Mouse (Mus musculus) embryo, embryonic 11.5 days (tissue): ENCODE results near the gene Erv3.

ENCODE experiments used
- DNase-seq: peaks from one replicate; pipeline ENCODE4 v3.0.0-alpha.2; 2012; ENCODE audit warnings: low read depth, low spot score

Erv3 gene

GRCm38 (mm10) chr2:131859721-131860120, at the start of gene Erv3:
TSS of gene Erv3 (minus strand) at chr2:131859747.
- no peak for DNase-seq

GRCm38 (mm10) chr2:131908906-131909305, 49.4 kb upstream of the Erv3 start:
- DNase-seq: no peak

- no peak for DNase-seq
These were observed 48.9 kb upstream of the Erv3 start for GRCm38 (mm10) chr2:131908351-131908861.

GRCm38 (mm10) chr2:131907311-131907710, 47.8 kb upstream of the Erv3 start:
- DNase-seq: no peak

- no peak for DNase-seq
These were observed 47.3 kb upstream of the Erv3 start for GRCm38 (mm10) chr2:131906846-131907245.

GRCm38 (mm10) chr2:131906266-131906665, 46.7 kb upstream of the Erv3 start:
- no peak for DNase-seq

GRCm38 (mm10) chr2:131905776-131906175, 46.2 kb upstream of the Erv3 start:
- no peak for DNase-seq

- no peak for DNase-seq
These were observed 45.5 kb upstream of the Erv3 start for GRCm38 (mm10) chr2:131905025-131905424.

GRCm38 (mm10) chr2:131902867-131903266, 43.3 kb upstream of the Erv3 start:
- DNase-seq: no peak

- no peak for DNase-seq
These were observed 42.9 kb upstream of the Erv3 start for GRCm38 (mm10) chr2:131902423-131902822.

- no peak for DNase-seq
These were observed 38.0 kb upstream of the Erv3 start for GRCm38 (mm10) chr2:131897336-131898109.

GRCm38 (mm10) chr2:131896011-131896410, 36.5 kb upstream of the Erv3 start:
- DNase-seq: no peak

GRCm38 (mm10) chr2:131895106-131895505, 35.6 kb upstream of the Erv3 start:
- no peak for DNase-seq

- no peak for DNase-seq
These were observed 33.0 kb upstream of the Erv3 start for GRCm38 (mm10) chr2:131892534-131892933.

- no peak for DNase-seq
These were observed 28.7 kb upstream of the Erv3 start for GRCm38 (mm10) chr2:131888233-131888632.

- DNase-seq: no peak
These were observed 27.1 kb upstream of the Erv3 start for GRCm38 (mm10) chr2:131886503-131887160.

- no peak for DNase-seq
These were observed 23.6 kb upstream of the Erv3 start for GRCm38 (mm10) chr2:131883136-131883535.

GRCm38 (mm10) chr2:131881766-131882165, 22.2 kb upstream of the Erv3 start:
- DNase-seq: no peak

GRCm38 (mm10) chr2:131876551-131877265, 17.2 kb upstream of the Erv3 start:
- no peak for DNase-seq

GRCm38 (mm10) chr2:131873376-131873775, 13.8 kb upstream of the Erv3 start:
- no peak for DNase-seq

- DNase-seq: no peak
These were observed 9.4 kb upstream of the Erv3 start for GRCm38 (mm10) chr2:131868983-131869382.

GRCm38 (mm10) chr2:131866676-131867075, 7.1 kb upstream of the Erv3 start:
- DNase-seq: no peak
